In the genomic region with DNA sequence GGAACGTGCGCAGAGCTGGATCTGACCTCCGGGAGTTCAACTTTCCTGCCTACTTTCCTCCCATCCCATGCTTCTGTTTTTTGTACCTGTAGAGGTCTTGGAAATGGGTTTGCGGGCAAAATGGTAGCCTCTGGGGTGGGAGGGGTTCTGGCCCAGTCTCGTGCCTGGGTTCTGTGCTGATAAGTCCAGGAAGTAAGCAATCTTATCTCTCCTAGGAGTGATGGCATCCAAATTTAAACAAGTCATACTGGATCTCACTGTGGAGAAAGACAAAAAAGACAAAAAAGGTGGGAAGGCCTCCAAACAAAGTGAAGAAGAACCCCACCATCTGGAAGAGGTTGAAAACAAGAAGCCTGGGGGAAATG, we compare ENCODE assay signal across 8 mouse cellular contexts. TPM values are rescaled to one million over a fixed set of nuclear protein-coding genes. Genes with fewer than 3 reads are reported as not detected.
DNase-seq lines count a peak whose midpoint lies in the region; ATAC-seq and TF ChIP-seq lines count a peak whose summit lies in the region.
"Not testable (repeated sequence)": the region's sequence is repeated elsewhere in the genome, so short reads cannot be mapped to it uniquely, and the experiment has no call there.

No protein-coding gene starts in this region.

- WGBS in forebrain, embryonic 11.5 days = 32% methylated on average over 5 of the region's 5 CpGs
- WGBS in heart, embryonic 16.5 days = 9% methylated on average over 5 of the region's 5 CpGs
- WGBS in intestine, postnatal 0 days = 38% methylated on average over 5 of the region's 5 CpGs
- WGBS in neural tube, embryonic 15.5 days = 25% methylated on average over 5 of the region's 5 CpGs

- not testable (repeated sequence) for H3K36me3 ChIP-seq in E14TG2a.4 (ENCODE audit: insufficient read depth, low read length); forebrain, embryonic 11.5 days (ENCODE audit: control insufficient read depth, insufficient read depth, low read length); heart, embryonic 16.5 days (ENCODE audit: control insufficient read depth, insufficient read depth); intestine, postnatal 0 days (ENCODE audit: control insufficient read depth, insufficient read depth); megakaryocyte, embryonic 14.5 days (replicated peaks; ENCODE audit: low read length); neural tube, embryonic 15.5 days

- not testable (repeated sequence) for ATAC-seq in forebrain, embryonic 11.5 days (replicated peaks; ENCODE audit: low FRiP score); heart, embryonic 16.5 days (replicated peaks; ENCODE audit: extremely low read depth, insufficient read depth, low FRiP score); intestine, postnatal 0 days; neural tube, embryonic 15.5 days (ENCODE audit: low FRiP score)

- TF ChIP-seq CTCF in E14TG2a.4 (conservative IDR thresholded peaks at IDR 0.05; ENCODE audit: low read length); intestine, postnatal 0 days (IDR thresholded peaks at IDR 0.05; ENCODE audit: low read depth): not testable (repeated sequence)

- H3K4me2 ChIP-seq in forebrain, embryonic 11.5 days (ENCODE audit: low read depth, low read length, severe bottlenecking) = peak overlapping the region; percentile 44
- peak overlapping the region; percentile 60 for H3K4me2 ChIP-seq in heart, embryonic 16.5 days (ENCODE audit: low read depth, low read length)
- H3K4me2 ChIP-seq in intestine, postnatal 0 days (replicated peaks; ENCODE audit: low read depth) = peak overlapping the region; percentile 58
- H3K4me2 ChIP-seq in neural tube, embryonic 15.5 days = peak overlapping the region; percentile 52

- not testable (repeated sequence) for H3K27ac ChIP-seq in forebrain, embryonic 11.5 days (ENCODE audit: low read depth, low read length); heart, embryonic 16.5 days (ENCODE audit: low read length); intestine, postnatal 0 days (ENCODE audit: low read depth, low read length); neural tube, embryonic 15.5 days (replicated peaks)

- H3K4me1 ChIP-seq in E14TG2a.4 (replicated peaks; ENCODE audit: low read depth, low read length); forebrain, embryonic 11.5 days (replicated peaks; ENCODE audit: control insufficient read depth, insufficient read depth, low read length); heart, embryonic 16.5 days (ENCODE audit: control insufficient read depth, insufficient read depth, low read length); intestine, postnatal 0 days (replicated peaks; ENCODE audit: control insufficient read depth, insufficient read depth, low read length); megakaryocyte, embryonic 14.5 days; neural tube, embryonic 15.5 days: not testable (repeated sequence)

- peak overlapping the region; percentile 37 for H3K9ac ChIP-seq in forebrain, embryonic 11.5 days (ENCODE audit: low read length)
- peak overlapping the region; percentile 43 for H3K9ac ChIP-seq in heart, embryonic 16.5 days (ENCODE audit: low read length)
- not testable (repeated sequence) for H3K9ac ChIP-seq in intestine, postnatal 0 days (ENCODE audit: low read depth, low read length)
- 0 out of 2 replicates have a peak overlapping the region, but pooled peaks have one; percentile 30 for H3K9ac ChIP-seq in neural tube, embryonic 15.5 days (replicated peaks)

- DNase-seq in cerebellum, adult 8-10 months = peak; percentile 2
- DNase-seq in forebrain, embryonic 11.5 days (ENCODE audit: low spot score) = not testable (repeated sequence)
- peak; percentile 42 for DNase-seq in liver

- not testable (repeated sequence) for H3K27me3 ChIP-seq in E14TG2a.4 (ENCODE audit: insufficient read depth, low read length); forebrain, embryonic 11.5 days (ENCODE audit: control insufficient read depth, insufficient read depth, low read length); heart, embryonic 16.5 days (ENCODE audit: control insufficient read depth, insufficient read depth, low read length); intestine, postnatal 0 days (replicated peaks; ENCODE audit: control insufficient read depth, insufficient read depth, low read length); megakaryocyte, embryonic 14.5 days (replicated peaks); neural tube, embryonic 15.5 days (replicated peaks)

- H3K9me3 ChIP-seq in E14TG2a.4 (ENCODE audit: low read length); forebrain, embryonic 11.5 days (ENCODE audit: control insufficient read depth, low read length); heart, embryonic 16.5 days (replicated peaks; ENCODE audit: control insufficient read depth, low read length); intestine, postnatal 0 days (ENCODE audit: control insufficient read depth); megakaryocyte, embryonic 14.5 days; neural tube, embryonic 15.5 days (replicated peaks): not testable (repeated sequence)

- peak overlapping the region; percentile 76 for H3K4me3 ChIP-seq in E14TG2a.4 (replicated peaks; ENCODE audit: low read length)
- peak overlapping the region; percentile 35 for H3K4me3 ChIP-seq in forebrain, embryonic 11.5 days (ENCODE audit: low read depth, low read length)
- H3K4me3 ChIP-seq in heart, embryonic 16.5 days (ENCODE audit: low read length) = peak overlapping the region; percentile 50
- H3K4me3 ChIP-seq in intestine, postnatal 0 days (ENCODE audit: low read depth, low read length) = peak overlapping the region; percentile 25
- peak overlapping the region; percentile 68 for H3K4me3 ChIP-seq in megakaryocyte, embryonic 14.5 days (replicated peaks)
- peak overlapping the region; percentile 42 for H3K4me3 ChIP-seq in neural tube, embryonic 15.5 days (replicated peaks)

RNA-seq across cellular contexts. Expression of a gene that starts 0.8 kb away (rescaled TPM):
- polyA plus RNA-seq in forebrain, embryonic 11.5 days (2014; fragmentation: Nextera tagmentation; extraction: Ambion mirVana) = 117 and 126 TPM in 2 replicates
- 137 and 145 TPM in 2 replicates for polyA plus RNA-seq in heart, embryonic 16.5 days (2015; fragmentation: Nextera tagmentation; extraction: Ambion mirVana)
- polyA plus RNA-seq in intestine, postnatal 0 days (2015; fragmentation: Nextera tagmentation; extraction: Ambion mirVana) = 235 and 294 TPM in 2 replicates
- 9.5 TPM in 1 of 2 replicates, not detected in the other for polyA plus RNA-seq in megakaryocyte, embryonic 14.5 days (2012; ENCODE audit: insufficient read depth, low replicate concordance)
- 127 and 144 TPM in 2 replicates for polyA plus RNA-seq in neural tube, embryonic 15.5 days (2015; fragmentation: Nextera tagmentation; extraction: Ambion mirVana)

RNA-seq across cellular contexts. Expression of a gene that starts 32.5 kb away (rescaled TPM):
- polyA plus RNA-seq in forebrain, embryonic 11.5 days (2014; fragmentation: Nextera tagmentation; extraction: Ambion mirVana) = 149 and 163 TPM in 2 replicates
- polyA plus RNA-seq in heart, embryonic 16.5 days (2015; fragmentation: Nextera tagmentation; extraction: Ambion mirVana) = 219 and 258 TPM in 2 replicates
- polyA plus RNA-seq in intestine, postnatal 0 days (2015; fragmentation: Nextera tagmentation; extraction: Ambion mirVana) = 239 and 262 TPM in 2 replicates
- 25.8 TPM in 1 of 2 replicates, not detected in the other for polyA plus RNA-seq in megakaryocyte, embryonic 14.5 days (2012; ENCODE audit: insufficient read depth, low replicate concordance)
- polyA plus RNA-seq in neural tube, embryonic 15.5 days (2015; fragmentation: Nextera tagmentation; extraction: Ambion mirVana) = 118 and 126 TPM in 2 replicates

RNA-seq across cellular contexts. Expression of a gene that starts 54.6 kb away (rescaled TPM):
- polyA plus RNA-seq in forebrain, embryonic 11.5 days (2014; fragmentation: Nextera tagmentation; extraction: Ambion mirVana) = not detected in 2 replicates
- polyA plus RNA-seq in heart, embryonic 16.5 days (2015; fragmentation: Nextera tagmentation; extraction: Ambion mirVana) = 0.17 and 0.20 TPM in 2 replicates
- polyA plus RNA-seq in intestine, postnatal 0 days (2015; fragmentation: Nextera tagmentation; extraction: Ambion mirVana) = 0.22 and 0.27 TPM in 2 replicates
- not detected in 2 replicates for polyA plus RNA-seq in megakaryocyte, embryonic 14.5 days (2012; ENCODE audit: insufficient read depth, low replicate concordance)
- polyA plus RNA-seq in neural tube, embryonic 15.5 days (2015; fragmentation: Nextera tagmentation; extraction: Ambion mirVana) = not detected in 2 replicates

Comparison
In these comparisons a context has a peak if more than half of its experiments do, and no peak if none do; other contexts are left out.
1. H3K4me3 ChIP-seq: peak in every context shown above with its lines; median percentile 76 in E14TG2a.4; 68 in megakaryocyte, embryonic 14.5 days; 50 in heart, embryonic 16.5 days; 42 in neural tube, embryonic 15.5 days; 35 in forebrain, embryonic 11.5 days; 25 in intestine, postnatal 0 days.
2. RNA of a gene that starts 0.8 kb away (polyA plus RNA-seq): 235 to 294 TPM in intestine, postnatal 0 days, 127 to 144 TPM in neural tube, embryonic 15.5 days, 137 to 145 TPM in heart, embryonic 16.5 days and 117 to 126 TPM in forebrain, embryonic 11.5 days; 9.5 TPM in megakaryocyte, embryonic 14.5 days; every median in the first group is over 10 times any median in the second.
3. Peak in every context shown above with its lines, with median percentiles within 50 percentile points of each other: H3K4me2 ChIP-seq.